Mouse (Mus musculus): ENCODE results near the gene Tnfsf15. TPM values are rescaled to one million over a fixed set of nuclear protein-coding genes. Genes with fewer than 3 reads are reported as not detected.
A peak's percentile ranks its signal among the peaks of the same experiment; 100 is the strongest.

Tnfsf15 gene
- total RNA-seq, 2 experiments from 2014 or later = not detected

DNA sequence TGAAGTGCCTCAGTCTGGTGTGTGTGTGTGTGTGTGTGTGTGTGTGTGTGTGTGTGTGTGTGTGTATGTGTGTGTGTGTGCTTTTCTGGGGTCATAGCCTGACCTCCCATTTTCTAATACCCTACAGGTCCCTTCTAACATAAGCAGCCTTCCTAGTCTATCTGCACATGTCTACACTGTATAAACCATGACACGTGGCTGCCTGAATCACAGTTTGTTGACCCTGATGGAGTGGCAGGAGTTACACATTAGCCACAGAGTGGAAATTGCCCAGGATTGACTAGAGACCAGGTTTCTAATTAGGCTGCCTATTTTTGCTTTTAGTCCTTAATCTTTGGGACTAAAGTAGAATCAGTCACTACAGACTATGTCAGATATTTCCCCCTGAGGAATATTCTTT lies 1.3 kb downstream of the Tnfsf15 start:
- DNase-seq = no peak
- intact Hi-C loops (cut with DNase I) = no loop called here

DNA sequence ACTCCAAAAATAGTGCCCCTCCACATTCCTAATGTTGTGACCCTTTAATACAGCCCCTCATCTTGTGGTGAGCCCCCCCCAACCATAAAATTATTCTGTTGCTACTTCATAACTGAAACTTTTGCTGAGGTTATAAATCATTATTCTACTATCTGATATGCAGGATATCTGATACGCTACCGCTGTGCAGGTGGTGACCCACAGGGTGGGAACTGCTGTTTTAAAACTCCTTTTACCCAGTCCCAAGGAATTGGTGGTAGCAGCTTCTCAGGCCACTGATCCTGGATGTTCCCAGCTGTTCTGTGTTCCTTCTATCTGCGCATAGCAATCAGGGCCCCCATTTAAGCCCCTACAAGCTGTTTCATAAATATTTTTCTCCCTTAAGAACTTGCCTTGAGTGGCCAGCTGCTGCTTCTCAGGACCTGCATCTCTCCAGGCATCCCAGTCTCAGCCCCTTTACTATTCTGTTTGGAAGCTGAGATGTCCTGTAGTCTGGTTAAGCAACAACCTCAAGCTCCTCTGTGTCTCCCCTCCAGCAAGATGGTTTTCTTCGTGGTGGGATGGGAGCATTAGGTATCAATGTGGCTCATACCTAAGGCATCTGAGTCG lies 2.0 kb downstream of the Tnfsf15 start:
- intact Hi-C loops (cut with DNase I) = no loop called here
- no peak for DNase-seq

DNA sequence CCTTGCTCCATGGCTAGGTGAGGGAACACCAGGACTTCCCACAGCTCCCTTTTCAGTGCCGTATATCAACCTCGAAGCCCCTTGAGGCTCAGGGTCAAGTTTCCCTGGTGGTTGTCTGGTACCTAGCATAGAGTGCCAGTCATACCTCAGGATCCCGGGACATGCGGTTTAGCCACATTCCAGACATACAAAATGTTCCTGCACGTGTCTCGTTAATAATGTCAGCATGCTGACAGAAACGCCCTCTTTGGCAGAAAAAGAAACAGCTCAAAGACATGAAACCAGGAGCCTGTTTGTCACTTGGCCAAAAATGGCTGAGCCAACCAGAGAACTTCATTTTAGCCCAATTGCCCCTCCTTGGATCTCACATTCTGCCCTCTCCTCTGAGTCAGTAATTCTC lies 2.8 kb downstream of the Tnfsf15 start:
- intact Hi-C loops (cut with DNase I) = no loop called here
- no peak for DNase-seq

DNA sequence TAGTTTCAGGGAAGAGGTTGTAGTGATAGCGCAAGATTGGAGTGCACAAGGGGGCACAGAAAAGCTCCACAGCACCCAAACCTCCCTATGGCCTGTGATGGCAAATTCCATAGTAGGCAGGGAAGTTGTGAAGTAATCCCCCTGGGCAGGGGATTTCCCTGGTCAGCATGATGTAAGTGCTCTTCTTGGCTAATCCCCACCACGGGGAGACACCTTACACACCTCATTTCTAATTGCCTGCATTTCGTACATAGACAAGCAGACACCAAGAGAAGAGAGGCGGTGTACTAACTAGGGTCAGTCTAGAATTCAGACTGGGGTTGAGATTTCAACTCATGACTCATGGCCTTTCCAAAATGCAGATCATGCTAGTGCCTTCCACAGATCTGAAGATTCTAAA lies 4.2 kb downstream of the Tnfsf15 start:
- DNase-seq = no peak
- intact Hi-C loops (cut with DNase I) = no loop called here

DNA sequence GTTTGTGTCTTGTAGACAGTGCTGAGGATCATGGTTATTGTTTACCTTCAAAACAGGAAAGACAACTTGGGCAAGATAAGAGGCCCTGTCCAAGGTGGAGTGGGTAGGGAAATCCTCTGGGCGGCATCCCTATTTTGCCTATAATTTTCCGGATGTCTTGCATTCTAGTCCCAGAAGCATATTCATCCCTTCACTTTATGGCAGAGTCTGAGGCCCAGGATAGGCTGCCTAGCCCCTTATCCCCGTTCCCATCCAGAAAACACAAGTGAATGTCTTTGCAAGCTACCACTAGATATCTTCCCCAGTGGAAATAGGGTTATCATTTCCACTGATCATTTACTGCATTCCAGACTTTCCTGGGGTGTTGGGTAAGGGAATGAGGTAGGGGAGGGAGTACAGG lies 4.9 kb downstream of the Tnfsf15 start:
- intact Hi-C loops (cut with DNase I) = no loop called here
- no peak for DNase-seq

DNA sequence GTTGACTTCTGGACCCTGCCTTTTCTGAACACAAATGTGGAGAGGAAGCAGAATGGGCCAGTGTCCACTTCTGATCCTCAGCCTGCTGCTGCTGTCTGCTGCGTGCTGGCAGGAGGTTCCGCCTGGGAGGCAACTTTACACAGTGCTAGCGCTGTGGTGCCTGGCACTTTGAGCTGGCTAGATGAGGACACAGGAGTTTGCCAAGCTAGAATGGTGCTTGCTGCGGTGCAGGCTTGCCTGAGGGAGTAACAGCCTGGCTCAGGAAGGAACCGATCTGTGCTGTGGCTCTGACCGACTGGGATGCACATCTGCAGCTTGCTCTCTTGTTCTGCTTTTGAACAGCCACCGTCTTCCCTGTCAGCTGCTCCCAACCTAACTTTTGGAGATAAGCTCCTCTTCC lies 5.4 kb downstream of the Tnfsf15 start:
- intact Hi-C loops (cut with DNase I) = no loop called here
- DNase-seq = peak; percentile 22 to 27

DNA sequence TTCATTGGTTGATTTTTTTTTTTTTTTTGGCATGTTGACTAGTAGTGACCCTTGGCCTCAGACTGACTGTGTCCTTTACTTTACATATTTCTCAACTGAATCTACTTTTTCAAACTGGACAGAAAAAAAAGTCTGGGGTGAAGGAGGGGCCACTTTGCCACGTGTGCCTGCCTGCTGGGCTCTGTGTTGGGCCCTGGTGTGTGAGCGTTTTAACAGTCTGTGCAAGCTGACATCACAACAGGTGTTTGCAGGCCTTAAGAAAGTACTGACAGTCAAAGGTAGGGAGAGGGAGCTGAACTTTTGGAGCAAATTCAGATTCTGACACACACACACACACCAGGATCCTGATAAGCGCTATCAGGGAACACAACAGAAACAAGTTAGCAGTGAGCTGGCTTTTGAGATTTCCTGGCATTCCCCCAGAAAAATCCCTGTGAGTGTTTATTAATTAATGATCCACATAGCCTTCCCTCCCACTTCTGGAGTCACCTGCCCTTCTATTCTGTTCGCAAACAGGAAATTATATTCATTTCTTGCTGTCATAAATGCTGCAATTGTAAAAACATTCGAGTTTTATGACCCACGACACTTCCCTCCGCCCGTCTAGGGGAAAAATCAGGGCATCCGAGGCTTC lies 6.4 kb downstream of the Tnfsf15 start:
- no peak for DNase-seq
- intact Hi-C loops (cut with DNase I) = no loop called here

DNA sequence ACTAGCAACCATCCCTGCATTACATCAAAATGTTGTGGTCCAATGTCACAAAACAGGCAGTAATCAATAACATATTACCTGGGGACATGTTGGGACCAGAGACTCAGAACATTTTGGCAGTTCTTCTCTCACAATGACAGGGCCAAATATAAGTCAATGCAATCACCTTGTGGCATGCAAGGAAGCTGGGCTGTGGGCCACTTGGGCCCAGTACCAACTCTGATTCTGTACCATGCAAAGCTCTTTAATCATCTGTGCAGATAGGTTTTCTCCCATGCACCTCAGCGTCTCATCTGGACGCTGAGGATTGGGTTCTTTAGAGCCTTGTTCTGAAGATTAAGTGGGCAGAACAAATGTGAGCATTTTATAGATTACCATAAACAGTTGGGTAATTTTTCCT lies 13.6 kb downstream of the Tnfsf15 start:
- intact Hi-C loops (cut with DNase I) = no loop called here
- peak in 1 of 2 experiments; percentile 15 for DNase-seq

DNA sequence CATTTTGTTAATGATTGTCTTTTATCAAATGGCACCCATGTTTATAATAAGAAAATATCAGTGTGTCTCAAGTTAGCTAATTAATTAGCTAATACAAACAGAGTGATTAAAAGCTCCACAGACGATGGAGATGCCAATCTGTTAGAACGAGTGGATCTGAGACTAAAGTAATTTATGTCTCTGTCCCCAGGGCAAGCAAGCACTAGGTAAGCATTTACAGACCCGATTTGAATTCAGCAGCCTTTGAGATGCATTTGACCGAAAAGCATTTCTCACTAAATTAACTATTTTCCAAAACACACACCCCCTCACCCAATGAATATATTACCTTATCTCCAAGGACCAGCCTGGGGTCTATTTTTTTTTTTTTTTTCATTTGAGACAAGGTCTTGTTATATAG lies 18.2 kb downstream of the Tnfsf15 start:
- intact Hi-C loops (cut with DNase I) = no loop called here
- no peak for DNase-seq

DNA sequence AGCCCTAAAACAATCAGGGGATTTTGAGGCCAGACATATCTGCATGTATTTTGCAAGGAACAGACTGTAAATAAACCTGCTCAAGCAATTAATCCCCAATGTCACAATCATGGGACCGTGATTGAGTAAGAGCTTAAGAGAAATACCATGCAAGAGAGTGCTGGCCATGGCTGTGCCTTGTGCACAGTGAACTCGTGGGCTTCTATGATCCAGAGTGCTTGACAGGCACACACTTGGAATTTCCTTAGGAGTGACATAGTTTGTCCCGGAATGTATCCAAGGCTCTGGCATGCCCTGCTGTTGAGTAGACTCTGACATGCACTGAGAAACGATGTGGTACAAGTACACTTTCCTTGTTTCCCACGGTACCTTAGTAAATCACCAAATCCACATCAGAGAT lies 18.9 kb downstream of the Tnfsf15 start:
- intact Hi-C loops (cut with DNase I) = no loop called here
- DNase-seq = no peak

DNA sequence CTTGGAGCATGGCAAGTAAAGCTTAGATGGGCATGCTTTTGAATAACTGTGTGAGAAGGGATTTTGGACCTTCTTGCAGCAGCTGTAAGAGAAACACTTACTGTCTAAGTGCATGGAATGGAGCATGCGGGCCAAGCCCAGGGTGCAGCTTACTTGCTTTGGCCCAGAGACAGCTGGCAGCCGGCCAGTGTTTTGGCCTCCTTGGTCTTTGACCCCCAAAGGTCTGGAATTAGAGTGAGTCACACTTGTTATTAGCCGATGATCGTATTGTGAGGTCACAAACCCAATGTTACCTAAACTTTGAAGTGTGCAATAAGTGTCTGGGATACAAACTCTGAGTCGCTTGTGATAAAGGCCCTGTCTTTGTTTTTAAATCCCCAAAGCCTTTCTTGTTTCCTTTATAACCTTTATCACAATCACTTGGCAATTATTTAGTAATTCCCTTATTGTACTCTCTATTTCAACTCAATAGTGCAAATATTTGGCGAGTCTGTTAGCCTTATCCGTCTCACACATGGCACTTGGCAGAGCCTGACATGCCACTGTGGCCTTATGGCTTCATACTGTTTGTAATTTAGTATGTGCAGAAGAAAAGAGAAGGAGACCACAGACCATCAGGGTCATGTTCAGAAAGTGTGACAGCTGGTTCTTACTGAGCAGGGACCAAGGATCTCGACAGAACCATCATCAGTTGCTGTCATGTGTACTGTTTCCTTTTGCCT lies 26.8 kb downstream of the Tnfsf15 start:
- peak; percentile 49 to 70 for DNase-seq
- intact Hi-C loops (cut with DNase I) = no loop called here

DNA sequence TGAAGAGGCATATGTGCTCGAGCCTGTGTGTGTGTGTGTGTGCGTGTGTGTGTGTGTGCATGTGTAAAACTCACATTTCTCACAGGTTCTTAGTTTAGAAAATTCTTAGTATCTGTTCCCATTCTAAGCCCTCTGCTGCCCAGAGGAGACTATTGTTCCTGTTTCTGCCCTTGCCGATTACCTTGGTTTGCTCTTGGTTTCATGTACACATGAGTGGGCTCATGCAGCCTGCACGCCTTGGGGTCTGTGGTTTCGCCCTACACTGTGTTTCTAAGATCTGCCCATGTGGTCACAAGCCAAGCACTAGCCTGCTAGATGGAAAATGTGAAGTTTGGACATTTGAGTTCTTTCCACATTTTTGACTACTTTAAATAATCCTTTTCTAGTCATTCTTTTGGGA lies 33.0 kb downstream of the Tnfsf15 start:
- no peak for DNase-seq
- intact Hi-C loops (cut with DNase I) = no loop called here

DNA sequence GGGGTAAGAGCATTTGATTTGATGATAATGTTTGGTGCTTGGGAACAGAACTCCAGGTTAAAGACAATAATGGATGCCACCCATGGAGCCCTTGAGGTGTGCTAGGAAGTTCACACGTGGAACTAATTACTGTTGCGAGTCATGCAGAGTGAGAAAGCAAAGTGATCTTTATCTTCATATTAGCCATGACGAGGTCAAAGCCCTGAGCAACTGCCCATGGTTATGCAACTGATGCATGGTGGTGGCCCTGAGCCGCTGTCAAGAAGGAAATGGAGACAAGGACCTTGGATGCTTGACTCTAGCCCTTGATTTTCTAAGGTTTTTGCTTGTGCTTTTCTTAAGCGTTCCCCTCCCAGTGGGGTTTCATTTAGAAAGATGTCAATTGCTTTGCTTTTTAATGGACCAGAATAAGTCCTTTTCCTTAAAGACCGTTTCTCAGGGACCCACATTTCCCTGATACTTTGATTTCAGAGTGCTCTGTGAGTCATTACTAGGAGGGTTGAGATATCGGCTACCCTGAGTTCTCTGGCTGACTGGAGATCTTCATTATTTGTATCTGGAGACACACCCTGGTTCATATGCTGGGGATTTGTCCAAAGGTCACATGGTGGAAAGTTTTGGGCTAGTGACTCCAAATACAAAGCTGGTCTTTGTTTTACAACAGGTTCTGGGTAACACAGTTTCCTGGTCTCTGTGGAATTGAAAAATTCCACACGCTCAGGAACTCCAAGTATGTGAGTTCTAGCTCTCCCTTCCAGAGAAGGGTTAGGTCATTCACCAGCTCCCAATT lies 34.3 kb downstream of the Tnfsf15 start:
- DNase-seq = no peak
- intact Hi-C loops (cut with DNase I) = no loop called here

DNA sequence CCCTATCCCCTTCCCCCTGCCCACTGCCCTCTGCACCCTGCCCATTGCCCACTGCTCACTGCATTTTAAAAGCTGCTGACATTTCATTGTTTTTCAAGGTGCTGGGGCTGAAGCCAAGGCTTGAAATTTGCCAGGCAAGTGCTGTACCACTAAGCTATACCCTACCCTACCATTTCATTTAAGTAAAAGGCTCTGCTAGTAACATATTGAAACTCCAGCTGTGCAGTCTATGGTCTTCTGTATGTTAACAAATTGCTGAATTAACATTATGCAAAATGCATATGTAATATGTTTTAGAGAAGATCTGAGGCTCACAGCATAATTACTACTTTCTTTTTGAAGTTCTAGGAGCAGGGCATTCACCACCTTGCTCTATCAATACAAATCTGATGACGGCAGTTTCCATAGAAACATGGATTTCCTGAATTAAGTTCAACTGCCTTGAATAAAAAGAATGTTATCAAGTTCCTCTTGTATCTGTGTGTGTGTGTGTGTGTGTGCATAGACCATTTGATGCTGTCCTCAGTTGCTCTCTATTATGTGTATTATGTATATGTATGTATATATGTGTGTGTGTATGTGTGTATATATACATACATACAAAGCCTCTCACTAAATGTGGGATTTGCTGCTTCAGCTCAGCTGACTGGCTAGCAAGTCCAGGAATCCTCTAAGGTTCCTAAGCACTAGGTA lies 38.5 kb downstream of the Tnfsf15 start:
- intact Hi-C loops (cut with DNase I) = no loop called here
- no peak for DNase-seq

DNA sequence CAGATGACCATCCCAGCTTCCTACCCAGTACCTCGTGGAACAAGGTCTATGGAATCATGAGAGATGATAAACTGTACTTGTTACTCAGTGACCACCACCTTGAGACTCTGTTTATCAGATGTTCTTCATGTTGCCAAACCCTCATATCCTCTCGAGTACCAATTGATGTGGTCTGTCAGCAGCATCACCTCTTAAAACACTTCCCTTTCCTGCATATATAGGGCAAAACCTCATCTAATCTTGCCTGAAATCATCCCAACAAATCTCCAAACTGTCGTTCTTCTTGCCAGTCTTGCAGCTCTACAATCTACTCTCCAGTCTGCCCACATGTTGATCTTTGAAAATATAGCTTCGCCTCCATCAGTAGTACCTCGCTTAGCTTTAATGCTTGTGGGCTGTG lies 40.7 kb downstream of the Tnfsf15 start:
- no peak for DNase-seq
- intact Hi-C loops (cut with DNase I) = no loop called here

DNA sequence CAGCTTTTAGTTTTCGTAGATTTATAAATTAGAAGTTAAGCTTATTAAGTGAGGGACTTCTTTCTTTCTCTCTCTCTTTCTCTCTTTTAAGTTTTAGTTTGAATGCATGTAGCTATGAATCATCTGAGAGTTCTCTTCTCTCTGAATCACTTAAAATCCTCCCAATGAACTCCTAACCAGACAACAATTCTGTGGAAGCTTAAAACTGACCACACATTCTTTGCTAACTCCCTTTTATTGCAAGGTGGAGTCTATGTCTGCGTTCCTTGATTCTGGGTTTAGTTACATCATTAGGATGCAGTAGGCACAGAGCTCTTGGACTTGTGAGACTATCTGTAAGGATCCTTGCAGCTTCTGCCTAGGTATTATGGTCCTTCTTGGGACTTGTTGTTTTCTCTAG lies 41.2 kb downstream of the Tnfsf15 start:
- intact Hi-C loops (cut with DNase I) = no loop called here
- DNase-seq = no peak

DNA sequence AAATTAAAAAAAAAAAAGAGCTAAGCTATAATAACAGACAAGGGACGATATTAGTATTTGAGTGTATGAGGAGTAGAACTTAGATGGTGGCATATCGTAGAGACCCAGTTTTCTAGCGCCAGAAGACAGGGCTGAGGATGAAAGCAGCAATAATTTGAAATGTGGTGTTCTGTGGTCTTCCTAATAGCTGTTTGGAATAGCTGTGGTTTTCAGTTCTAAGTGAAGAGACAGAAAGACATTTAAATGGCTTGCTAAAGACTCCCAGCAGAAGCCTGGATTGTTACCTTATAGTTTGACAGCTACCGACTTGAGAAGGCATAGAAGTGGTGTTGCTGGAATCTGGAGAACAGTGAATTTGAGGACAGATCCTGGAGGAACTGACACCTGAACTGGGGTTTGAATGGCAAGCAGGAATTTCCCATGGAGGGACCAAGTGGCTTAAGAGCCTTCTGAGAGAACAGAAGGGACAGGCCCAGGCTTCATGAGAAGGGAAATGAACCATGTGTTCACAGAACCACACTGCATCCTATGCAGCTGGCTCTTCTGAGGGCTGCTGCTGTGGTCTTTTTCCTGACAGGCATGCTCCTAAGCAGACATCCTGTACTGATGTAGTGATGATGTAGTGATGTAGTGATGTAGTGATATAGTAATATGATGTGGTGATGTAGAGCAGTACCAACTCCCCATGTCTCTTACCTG lies 42.8 kb downstream of the Tnfsf15 start:
- DNase-seq = no peak
- intact Hi-C loops (cut with DNase I) = no loop called here

DNA sequence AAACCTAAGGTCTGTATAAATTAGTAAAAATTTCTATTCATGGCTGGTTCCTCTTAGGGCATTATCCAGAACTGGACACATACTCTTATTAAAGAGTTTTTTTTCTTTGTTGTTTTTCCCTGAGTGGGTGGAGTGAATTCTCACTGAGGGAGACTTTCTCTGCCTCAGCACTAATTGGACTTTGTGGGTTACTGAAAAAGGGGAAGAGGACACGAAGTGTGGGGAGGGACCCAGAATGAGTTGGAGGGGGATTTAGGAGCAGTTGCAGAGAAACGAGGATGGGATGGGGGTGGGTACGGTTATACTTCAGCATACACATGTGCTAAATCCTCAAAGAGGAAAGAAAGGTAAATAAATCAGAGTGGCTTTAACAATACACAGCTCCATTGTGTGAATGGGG lies 45.2 kb downstream of the Tnfsf15 start:
- no peak for DNase-seq
- intact Hi-C loops (cut with DNase I) = no loop called here

DNA sequence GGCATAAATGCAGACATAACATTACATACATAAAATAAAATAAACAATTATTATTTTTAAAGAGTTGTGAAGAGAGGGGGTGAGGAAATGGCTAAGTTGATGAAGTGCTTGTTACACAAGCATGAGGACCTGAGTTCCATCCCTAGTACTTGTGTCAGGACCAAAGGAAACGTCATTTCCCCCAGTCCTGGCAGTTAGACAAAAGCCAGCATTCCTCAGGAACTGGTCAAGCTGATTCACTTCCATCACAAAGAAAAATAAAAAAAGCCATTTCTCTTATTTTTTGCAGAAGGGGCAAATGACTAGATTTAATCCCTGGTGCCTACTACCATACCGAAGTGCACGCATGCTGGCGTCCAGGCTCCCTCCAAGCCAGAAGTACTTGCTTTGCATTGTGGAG lies 48.0 kb downstream of the Tnfsf15 start:
- DNase-seq = no peak
- intact Hi-C loops (cut with DNase I) = no loop called here

DNA sequence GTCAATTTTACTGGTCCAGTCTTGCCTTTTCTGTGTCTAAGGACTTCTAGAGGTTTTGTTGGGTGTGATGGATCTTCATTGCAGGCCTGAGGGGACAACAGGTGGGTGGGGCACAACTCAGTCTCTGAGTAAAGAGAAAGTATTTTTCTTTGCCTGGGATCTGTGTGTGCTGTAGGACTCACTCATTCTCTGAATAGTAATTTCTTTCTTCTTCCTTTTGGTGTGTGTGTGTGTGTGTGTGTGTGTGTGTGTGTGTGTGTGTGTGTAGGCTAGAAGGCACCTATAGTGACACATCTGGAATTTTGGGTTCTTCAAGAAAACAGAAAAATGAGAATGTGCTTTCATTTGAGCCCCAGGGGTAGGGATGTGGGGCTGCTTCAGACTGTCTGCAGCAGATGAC lies 52.6 kb downstream of the Tnfsf15 start:
- no peak for DNase-seq
- intact Hi-C loops (cut with DNase I) = no loop called here
